ENCODE assay signal across 15 mouse cellular contexts in genomic region chr5:130089177-130089576, GRCm38 (mm10). TPM values are rescaled to one million over a fixed set of nuclear protein-coding genes. Genes with fewer than 3 reads are reported as not detected.
DNase-seq lines count a peak whose midpoint lies in the region; ATAC-seq and TF ChIP-seq lines count a peak whose summit lies in the region.
"Had no signal": no experiment of that assay in that cellular context is flagged by ENCODE, and none has a peak within 500 bp of the region (broad histone marks: within the 10 kb centered on the region; RNA-seq: fewer than 3 reads in every experiment).

No protein-coding gene starts in this region.

- WGBS in intestine, embryonic 15.5 days = 65% methylated on average over 7 of the region's 7 CpGs
- 74% methylated on average over 7 of the region's 7 CpGs for WGBS in intestine, postnatal 0 days
- WGBS in hindbrain, embryonic 13.5 days = 78% methylated on average over 7 of the region's 7 CpGs

- no peaks in the 10 kb centered on the region for H3K9me3 ChIP-seq in intestine, embryonic 15.5 days
- no peaks in the 10 kb centered on the region for H3K9me3 ChIP-seq in intestine, postnatal 0 days (ENCODE audit: control insufficient read depth)
- H3K9me3 ChIP-seq in hindbrain, embryonic 13.5 days = no peaks in the 10 kb centered on the region
- H3K9me3 ChIP-seq: forebrain, embryonic 12.5 days; heart, embryonic 10.5 days; limb, embryonic 15.5 days; neural tube, embryonic 13.5 days had no signal

- no peaks in the 10 kb centered on the region; the same call in 1 of the 2 replicates for H3K36me3 ChIP-seq in intestine, embryonic 15.5 days
- H3K36me3 ChIP-seq in intestine, postnatal 0 days (ENCODE audit: control insufficient read depth, insufficient read depth) = no peaks in the 10 kb centered on the region
- peaks cover 25% of the 10 kb centered on the region for H3K36me3 ChIP-seq in hindbrain, embryonic 13.5 days

- no peak overlapping the region for H3K4me2 ChIP-seq in intestine, embryonic 15.5 days (replicated peaks)
- no peak overlapping the region for H3K4me2 ChIP-seq in intestine, postnatal 0 days (replicated peaks; ENCODE audit: low read depth)
- no peak overlapping the region for H3K4me2 ChIP-seq in hindbrain, embryonic 13.5 days
- H3K4me2 ChIP-seq: forebrain, embryonic 12.5 days; limb, embryonic 15.5 days; neural tube, embryonic 13.5 days had no signal

- no peak for TF ChIP-seq CTCF in intestine, postnatal 0 days (IDR thresholded peaks at IDR 0.05; ENCODE audit: low read depth)

- H3K27ac ChIP-seq in intestine, embryonic 15.5 days = 0 out of 2 replicates have a peak overlapping the region, but pooled peaks have one; percentile 9
- no peak overlapping the region for H3K27ac ChIP-seq in intestine, postnatal 0 days (ENCODE audit: low read depth, low read length)
- no peak overlapping the region for H3K27ac ChIP-seq in hindbrain, embryonic 13.5 days
- H3K27ac ChIP-seq: forebrain, embryonic 12.5 days; heart, embryonic 10.5 days; limb, embryonic 15.5 days; neural tube, embryonic 13.5 days had no signal

- no peak overlapping the region for H3K4me3 ChIP-seq in intestine, embryonic 15.5 days (replicated peaks)
- H3K4me3 ChIP-seq in intestine, postnatal 0 days (ENCODE audit: low read depth, low read length) = no peak overlapping the region
- H3K4me3 ChIP-seq in hindbrain, embryonic 13.5 days = no peak overlapping the region
- H3K4me3 ChIP-seq: forebrain, embryonic 12.5 days; heart, embryonic 10.5 days; limb, embryonic 15.5 days; neural tube, embryonic 13.5 days had no signal

- no peak for ATAC-seq in intestine, embryonic 15.5 days
- ATAC-seq in intestine, postnatal 0 days = no peak
- ATAC-seq in common myeloid progenitor, adult 5-6 weeks (replicated peaks; ENCODE audit: low read depth, poor library complexity, severe bottlenecking) = peak; percentile 99
- peak; percentile 65 for ATAC-seq in monocyte, adult 5-6 weeks (replicated peaks; ENCODE audit: insufficient number of reproducible peaks, low FRiP score, low TSS enrichment, poor library complexity, severe bottlenecking)
- ATAC-seq in hindbrain, embryonic 13.5 days (ENCODE audit: low FRiP score) = no peak
- ATAC-seq: activated CD4-positive, CD25-positive, alpha-beta regulatory T cell, adult 4 months; hindbrain, embryonic 16.5 days had no signal

- H3K9ac ChIP-seq in intestine, embryonic 15.5 days = no peak overlapping the region
- H3K9ac ChIP-seq in intestine, postnatal 0 days (ENCODE audit: low read depth, low read length) = no peak overlapping the region
- no peak overlapping the region for H3K9ac ChIP-seq in hindbrain, embryonic 13.5 days
- H3K9ac ChIP-seq: forebrain, embryonic 12.5 days; limb, embryonic 15.5 days; neural tube, embryonic 13.5 days had no signal

- H3K27me3 ChIP-seq in intestine, embryonic 15.5 days (replicated peaks) = no peaks in the 10 kb centered on the region
- no peaks in the 10 kb centered on the region for H3K27me3 ChIP-seq in intestine, postnatal 0 days (replicated peaks; ENCODE audit: control insufficient read depth, insufficient read depth, low read length)
- no peaks in the 10 kb centered on the region for H3K27me3 ChIP-seq in hindbrain, embryonic 13.5 days
- H3K27me3 ChIP-seq: forebrain, embryonic 12.5 days; limb, embryonic 15.5 days; neural tube, embryonic 13.5 days had no signal

- no peaks in the 10 kb centered on the region for H3K4me1 ChIP-seq in intestine, embryonic 15.5 days (replicated peaks)
- H3K4me1 ChIP-seq in intestine, postnatal 0 days (replicated peaks; ENCODE audit: control insufficient read depth, insufficient read depth, low read length) = no peaks in the 10 kb centered on the region
- no peaks in the 10 kb centered on the region; the same call in 1 of the 2 replicates for H3K4me1 ChIP-seq in hindbrain, embryonic 13.5 days (replicated peaks)
- H3K4me1 ChIP-seq: forebrain, embryonic 12.5 days; neural tube, embryonic 13.5 days had no signal

- peak; percentile 51 for DNase-seq in 3T3-L1 (ENCODE audit: low read depth, low spot score)
- DNase-seq in right cerebral cortex, postnatal 4 days = no peak
- DNase-seq in urinary bladder, adult 2 months (ENCODE audit: low spot score) = no peak
- DNase-seq: right cerebral cortex, postnatal 14 days had no signal

RNA-seq across cellular contexts. Expression of gene Tpst1, which starts 16.1 kb away (rescaled TPM):
- 53.4 and 59.8 TPM in 2 replicates for polyA plus RNA-seq in intestine, embryonic 15.5 days (2015; fragmentation: Nextera tagmentation; extraction: Ambion mirVana)
- polyA plus RNA-seq in intestine, postnatal 0 days (2015; fragmentation: Nextera tagmentation; extraction: Ambion mirVana) = 28.7 and 29.3 TPM in 2 replicates
- 2.7 and 7.8 TPM in 2 replicates for total RNA-seq in common myeloid progenitor, adult 5-6 weeks (2017)
- total RNA-seq in monocyte, adult 5-6 weeks (2017) = 8.2 to 14.2 TPM (median 11.6 TPM) in 3 replicates
- 52.5 and 52.8 TPM in 2 replicates for polyA plus RNA-seq in hindbrain, embryonic 13.5 days (2015; fragmentation: Nextera tagmentation; extraction: Ambion mirVana)
- 77.9 and 89.4 TPM in 2 replicates for polyA plus RNA-seq in urinary bladder, adult 2 months (2012; rRNA removed)

RNA-seq across cellular contexts. Expression of gene Kctd7, which starts 55.5 kb away (rescaled TPM):
- 3.8 and 3.9 TPM in 2 replicates for polyA plus RNA-seq in intestine, embryonic 15.5 days (2015; fragmentation: Nextera tagmentation; extraction: Ambion mirVana)
- polyA plus RNA-seq in intestine, postnatal 0 days (2015; fragmentation: Nextera tagmentation; extraction: Ambion mirVana) = 2.4 and 2.9 TPM in 2 replicates
- 2.3 and 9.3 TPM in 2 replicates for total RNA-seq in common myeloid progenitor, adult 5-6 weeks (2017)
- 0.95 to 4.5 TPM (median 1.5 TPM) in 3 replicates for total RNA-seq in monocyte, adult 5-6 weeks (2017)
- 13.2 and 13.7 TPM in 2 replicates for polyA plus RNA-seq in hindbrain, embryonic 13.5 days (2015; fragmentation: Nextera tagmentation; extraction: Ambion mirVana)
- polyA plus RNA-seq in urinary bladder, adult 2 months (2012; rRNA removed) = 4.2 and 4.5 TPM in 2 replicates

Comparison
In these comparisons a context has a peak if more than half of its experiments do, and no peak if none do; other contexts are left out.
1. ATAC-seq: peak in common myeloid progenitor, adult 5-6 weeks (single experiment) and monocyte, adult 5-6 weeks (single experiment); none in intestine, embryonic 15.5 days (single experiment), intestine, postnatal 0 days (single experiment) and hindbrain, embryonic 13.5 days (single experiment).